Mouse (Mus musculus): Measurements from ENCODE around the gene Hdac7.
A peak's percentile ranks its signal among the peaks of the same experiment; 100 is the strongest.

DNA sequence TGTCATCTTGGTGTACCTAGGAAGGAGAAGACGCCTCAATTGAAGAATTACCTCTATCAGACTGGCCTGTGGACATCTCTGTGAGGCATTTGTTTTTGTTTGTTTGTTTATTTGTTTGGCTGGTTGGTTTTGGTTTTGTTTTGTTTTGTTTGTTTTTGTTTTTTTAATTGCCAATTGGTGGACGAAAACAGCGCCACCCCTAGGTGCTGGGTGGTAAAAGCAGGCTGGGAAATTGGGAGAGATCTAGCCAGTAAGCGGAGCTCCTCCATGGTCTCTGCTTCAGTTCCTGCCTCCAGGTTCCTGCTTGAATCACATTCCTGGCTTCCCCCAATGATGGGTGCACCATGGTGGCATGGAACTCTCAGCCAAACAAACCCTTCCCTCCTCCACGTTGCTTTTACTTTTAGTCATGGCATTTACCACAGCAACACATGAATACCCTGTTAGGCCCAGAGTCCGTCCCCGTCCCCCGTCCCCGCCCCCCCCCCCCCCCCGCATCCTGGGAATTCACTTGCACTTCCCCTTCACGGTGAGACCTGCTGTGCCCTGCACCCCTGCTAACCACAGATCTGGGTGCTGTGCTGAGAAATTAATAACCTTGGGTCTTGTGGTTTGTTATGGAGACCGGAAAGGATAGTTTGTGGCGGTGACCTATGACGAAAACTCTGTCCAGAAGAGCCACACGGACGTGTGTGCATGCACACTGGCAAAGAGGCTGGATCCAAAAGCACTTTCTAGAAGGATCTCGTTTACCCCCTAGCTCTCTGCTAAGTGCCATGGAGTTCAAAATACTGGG lies 27.9 kb downstream of the Hdac7 start:
- TF ChIP-seq POLR2A (IDR thresholded peaks at IDR 0.05; ENCODE audit: insufficient read depth, low read depth, low read length): no peak
- TF ChIP-seq CTCF (IDR thresholded peaks at IDR 0.05): peak; percentile 31
